ENCODE assay signal across 26 mouse cellular contexts in the genomic region with DNA sequence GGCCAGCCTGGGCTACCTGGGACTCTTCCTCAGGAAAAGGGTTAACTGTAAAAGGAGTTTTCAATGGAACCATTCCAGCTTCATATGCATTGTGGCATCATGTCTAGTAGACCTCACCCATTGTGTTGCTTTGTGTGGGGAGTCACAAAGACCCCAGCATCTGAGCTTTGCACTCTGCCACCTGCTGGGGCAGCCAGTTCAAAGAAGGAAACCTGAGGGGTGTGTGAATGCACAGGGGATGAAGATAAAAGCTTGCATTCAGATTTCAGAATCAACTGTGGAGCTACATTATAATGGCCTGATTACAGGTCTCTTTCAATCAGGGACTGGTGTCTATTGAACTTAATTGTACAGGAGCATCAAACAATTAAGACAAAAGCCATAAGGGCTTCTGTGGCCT.
A peak's percentile ranks its signal among the peaks of the same experiment; 100 is the strongest.
DNase-seq lines count a peak whose midpoint lies in the region; ATAC-seq and TF ChIP-seq lines count a peak whose summit lies in the region.
"Had no signal": no experiment of that assay in that cellular context is flagged by ENCODE, and none has a peak within 500 bp of the region (broad histone marks: within the 10 kb centered on the region; RNA-seq: fewer than 3 reads in every experiment).

No protein-coding gene starts in this region.

- no peaks in the 10 kb centered on the region for H3K79me2 ChIP-seq in CH12.LX (replicated peaks; ENCODE audit: control insufficient read depth, extremely low read depth, insufficient read depth, poor library complexity, severe bottlenecking)

- no peak for TF ChIP-seq POLR2A in CH12.LX (IDR thresholded peaks at IDR 0.05; ENCODE audit: low read depth, low read length)

- dilution Hi-C loops in CH12.LX (cut with MboI; ENCODE audit: extremely low pct_ligation_motif_present, extremely low pct_unique_long_range_greater_than_20kb, low sequenced_read_pairs) = no loop called here

- H3K9me3 ChIP-seq in CH12.LX (replicated peaks; ENCODE audit: low read length) = peaks cover 5% of the 10 kb centered on the region
- H3K9me3 ChIP-seq in forebrain, embryonic 13.5 days (replicated peaks) = no peaks in the 10 kb centered on the region; the same call in 1 of the 2 replicates
- H3K9me3 ChIP-seq: embryonic facial prominence, embryonic 13.5 days; embryonic facial prominence, embryonic 15.5 days; forebrain, embryonic 10.5 days; forebrain, embryonic 12.5 days; forebrain, embryonic 15.5 days had no signal

- in situ Hi-C loops in CH12.LX (cut with MboI; ENCODE audit: low pct_ligation_motif_present, low pct_unique_long_range_greater_than_20kb, low sequenced_read_pairs) = no loop called here

- no peak; the same call in 1 of the 2 replicates for TF ChIP-seq RAD21 in CH12.LX (IDR thresholded peaks at IDR 0.05; ENCODE audit: low read depth, low read length)

- no peaks in the 10 kb centered on the region for H3K36me3 ChIP-seq in CH12.LX (replicated peaks in 1 of 2; ENCODE audit: control insufficient read depth in 1 of 2, insufficient read depth in 1 of 2, low read length in 1 of 2)
- no peaks in the 10 kb centered on the region for H3K36me3 ChIP-seq in forebrain, embryonic 13.5 days (ENCODE audit: poor library complexity, severe bottlenecking)
- H3K36me3 ChIP-seq: embryonic facial prominence, embryonic 13.5 days; embryonic facial prominence, embryonic 15.5 days; forebrain, embryonic 10.5 days; forebrain, embryonic 12.5 days; forebrain, embryonic 15.5 days had no signal

- ATAC-seq in forebrain, embryonic 13.5 days = no peak
- ATAC-seq: activated CD4-positive, CD25-positive, alpha-beta regulatory T cell, adult 4 months; CD4-positive, CD25-positive, alpha-beta regulatory T cell, adult 4 months; forebrain, embryonic 15.5 days; forebrain, postnatal 0 days had no signal

- H3K27me3 ChIP-seq in CH12.LX (replicated peaks) = no peaks in the 10 kb centered on the region
- H3K27me3 ChIP-seq in forebrain, embryonic 13.5 days = no peaks in the 10 kb centered on the region
- H3K27me3 ChIP-seq: embryonic facial prominence, embryonic 13.5 days; embryonic facial prominence, embryonic 15.5 days; forebrain, embryonic 12.5 days; forebrain, embryonic 15.5 days had no signal

- TF ChIP-seq EP300 in CH12.LX (IDR thresholded peaks at IDR 0.05; ENCODE audit: low read length) = no peak

- H3K4me2 ChIP-seq in CH12.LX (ENCODE audit: insufficient read depth, low read depth, poor library complexity, severe bottlenecking) = no peak overlapping the region
- H3K4me2 ChIP-seq in forebrain, embryonic 13.5 days = no peak overlapping the region
- H3K4me2 ChIP-seq: embryonic facial prominence, embryonic 13.5 days; embryonic facial prominence, embryonic 15.5 days; forebrain, embryonic 12.5 days; forebrain, embryonic 15.5 days had no signal

- TF ChIP-seq CTCF in CH12.LX (conservative IDR thresholded peaks at IDR 0.05 in 1 of 2, IDR thresholded peaks at IDR 0.05 in 1 of 2; ENCODE audit: low read depth in 2 of 2, low read length in 2 of 2) = peak in 1 of 2 experiments; percentile 14; a peak in 1 of 4 replicates

- H3K4me1 ChIP-seq in CH12.LX (ENCODE audit: control insufficient read depth in 1 of 2, insufficient read depth in 2 of 2) = peaks cover 2 to 4% of the 10 kb centered on the region in 2 experiments; a peak in 1 of 4 replicates
- peaks cover 11% of the 10 kb centered on the region for H3K4me1 ChIP-seq in forebrain, embryonic 13.5 days

- H3K4me3 ChIP-seq in CH12.LX (replicated peaks in 1 of 3; ENCODE audit: low read depth in 2 of 3, low read length in 2 of 3, poor library complexity in 1 of 3) = no peak overlapping the region
- no peak overlapping the region for H3K4me3 ChIP-seq in forebrain, embryonic 13.5 days
- H3K4me3 ChIP-seq: embryonic facial prominence, embryonic 13.5 days; embryonic facial prominence, embryonic 15.5 days; erythroblast, embryonic 14.5 days; forebrain, embryonic 10.5 days; forebrain, embryonic 12.5 days; forebrain, embryonic 15.5 days had no signal

- no peak overlapping the region for H3K9ac ChIP-seq in CH12.LX (ENCODE audit: insufficient read depth, low read depth)
- no peak overlapping the region for H3K9ac ChIP-seq in forebrain, embryonic 13.5 days
- H3K9ac ChIP-seq: embryonic facial prominence, embryonic 13.5 days; embryonic facial prominence, embryonic 15.5 days; forebrain, embryonic 12.5 days; forebrain, embryonic 15.5 days; forebrain, postnatal 0 days had no signal

- no peak for DNase-seq in CH12.LX (ENCODE audit: extremely low read depth)
- DNase-seq in ZHBTc4 (ENCODE audit: low read depth, low spot score) = peak; percentile 43
- DNase-seq in thymus, postnatal 14 days = peak; percentile 58
- peak; percentile 40 to 50 for DNase-seq in thymus, postnatal 36 days
- DNase-seq in kidney, adult 9 months = no peak
- no peak for DNase-seq in ovary, postnatal 10 days (ENCODE audit: low spot score)
- DNase-seq in B cell, adult 2 months = no peak
- DNase-seq: adrenal gland, adult 8-10 months; adrenal gland, postnatal 14 days; adrenal gland, postnatal 36 days; cerebellum, adult 11-12 months; cerebellum, adult 2 months; cerebellum, adult 9-10 months; cerebellum, postnatal 10 days; cerebellum, postnatal 36 days; embryo, embryonic 11 days; forebrain, postnatal 0 days had no signal

- no peak overlapping the region for H3K27ac ChIP-seq in CH12.LX (ENCODE audit: insufficient read depth, low read depth)
- H3K27ac ChIP-seq in forebrain, embryonic 13.5 days = no peak overlapping the region
- H3K27ac ChIP-seq: embryonic facial prominence, embryonic 13.5 days; embryonic facial prominence, embryonic 15.5 days; forebrain, embryonic 10.5 days; forebrain, embryonic 12.5 days; forebrain, embryonic 15.5 days had no signal

TF ChIP-seq in CH12.LX, 34 proteins besides CTCF, POLR2A, EP300 and RAD21:
- TF ChIP-seq NELFE (IDR thresholded peaks at IDR 0.05; ENCODE audit: low read depth, low read length) (no peak), SMC3 (IDR thresholded peaks at IDR 0.05; ENCODE audit: low read depth, low read length) (peak; percentile 35)

Comparison
In these comparisons a context has a peak if more than half of its experiments do, and no peak if none do; other contexts are left out.
1. DNase-seq: peak in ZHBTc4 (single experiment), thymus, postnatal 14 days (single experiment) and thymus, postnatal 36 days (2 of 2); none in CH12.LX (single experiment), kidney, adult 9 months (single experiment), ovary, postnatal 10 days (single experiment) and B cell, adult 2 months (0 of 2).